ENCODE assay signal across 25 mouse cellular contexts in the genomic region with DNA sequence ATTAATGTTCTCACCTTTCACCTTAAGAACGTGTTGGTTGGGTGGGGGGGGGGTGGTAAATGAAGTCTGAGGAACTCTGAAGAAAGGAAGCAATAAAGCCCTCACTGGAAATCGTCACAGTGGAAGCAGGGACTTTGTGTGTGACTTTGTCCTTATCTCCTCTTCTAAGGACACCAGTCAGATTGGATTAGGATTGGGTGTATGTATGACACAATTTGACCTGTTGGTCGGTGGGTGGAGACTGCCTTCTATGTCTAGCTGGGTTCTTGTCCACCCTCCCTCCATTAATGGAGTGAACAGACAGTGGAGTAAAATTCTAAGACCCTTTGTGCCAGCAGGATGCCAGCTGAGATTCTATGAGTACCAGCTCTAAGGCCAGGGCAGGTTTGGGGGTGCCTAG. TPM values are rescaled to one million over a fixed set of nuclear protein-coding genes. Genes with fewer than 3 reads are reported as not detected.
A peak's percentile ranks its signal among the peaks of the same experiment; 100 is the strongest.
DNase-seq lines count a peak whose midpoint lies in the region; ATAC-seq and TF ChIP-seq lines count a peak whose summit lies in the region.
"Had no signal": no experiment of that assay in that cellular context is flagged by ENCODE, and none has a peak within 500 bp of the region (broad histone marks: within the 10 kb centered on the region; RNA-seq: fewer than 3 reads in every experiment).

No protein-coding gene starts in this region.

- H3K27ac ChIP-seq in gastrocnemius, adult 2 months = peak overlapping the region; percentile 68
- H3K27ac ChIP-seq in left cerebral cortex, adult 2 months = peak overlapping the region; percentile 53
- H3K27ac ChIP-seq in liver, embryonic 16.5 days (ENCODE audit: low read length) = no peak overlapping the region
- peak overlapping the region; percentile 18; the same call in 1 of the 2 replicates for H3K27ac ChIP-seq in midbrain, postnatal 0 days (ENCODE audit: low read depth, low read length)
- H3K27ac ChIP-seq in midbrain, embryonic 14.5 days (replicated peaks; ENCODE audit: low read depth, low read length) = no peak overlapping the region
- H3K27ac ChIP-seq: embryonic facial prominence, embryonic 10.5 days; embryonic facial prominence, embryonic 12.5 days; forebrain, embryonic 13.5 days had no signal

- no peaks in the 10 kb centered on the region for H3K36me3 ChIP-seq in liver, embryonic 16.5 days (ENCODE audit: control insufficient read depth, insufficient read depth)
- no peaks in the 10 kb centered on the region for H3K36me3 ChIP-seq in midbrain, postnatal 0 days (ENCODE audit: insufficient read depth, low read length)
- no peaks in the 10 kb centered on the region for H3K36me3 ChIP-seq in midbrain, embryonic 14.5 days (ENCODE audit: control insufficient read depth, insufficient read depth, low read length)
- H3K36me3 ChIP-seq: embryonic facial prominence, embryonic 10.5 days; embryonic facial prominence, embryonic 12.5 days; G1E had no signal

- no peak overlapping the region for H3K9ac ChIP-seq in liver, embryonic 16.5 days (ENCODE audit: low read depth, low read length)
- H3K9ac ChIP-seq in midbrain, postnatal 0 days (replicated peaks; ENCODE audit: low read length, poor library complexity, severe bottlenecking) = no peak overlapping the region
- H3K9ac ChIP-seq in midbrain, embryonic 14.5 days (replicated peaks; ENCODE audit: low read length) = no peak overlapping the region
- H3K9ac ChIP-seq: embryonic facial prominence, embryonic 12.5 days; forebrain, embryonic 13.5 days had no signal

- intact Hi-C loops in gastrocnemius, adult 2 months (cut with DNase I) = no loop called here
- intact Hi-C loops in gastrocnemius, postnatal 14 days (cut with DNase I; ENCODE audit: low total_unique reads) = no loop called here
- intact Hi-C loops in left cerebral cortex, adult 2 months (cut with DNase I) = no loop called here

- no peak overlapping the region for H3K4me2 ChIP-seq in liver, embryonic 16.5 days (ENCODE audit: low read depth, low read length)
- H3K4me2 ChIP-seq in midbrain, postnatal 0 days (ENCODE audit: low read depth, low read length, poor library complexity, severe bottlenecking) = no peak overlapping the region
- no peak overlapping the region for H3K4me2 ChIP-seq in midbrain, embryonic 14.5 days (ENCODE audit: low read length)
- H3K4me2 ChIP-seq: embryonic facial prominence, embryonic 12.5 days; forebrain, embryonic 13.5 days had no signal

- no peak for DNase-seq in gastrocnemius, adult 2 months
- DNase-seq in gastrocnemius, postnatal 14 days = no peak
- DNase-seq in left cerebral cortex, adult 2 months (ENCODE audit: extremely low spot score in 1 of 2, low spot score in 2 of 2) = no peak
- DNase-seq in left cerebral cortex, adult 9 months (ENCODE audit: low spot score in 2 of 2) = no peak
- DNase-seq in liver = no peak
- DNase-seq in midbrain, postnatal 0 days (ENCODE audit: low spot score) = no peak
- DNase-seq in midbrain, embryonic 14.5 days = no peak
- DNase-seq: adrenal gland, adult 8-10 months; adrenal gland, postnatal 14 days; adrenal gland, postnatal 36 days; B cell, adult 2 months; cerebellum, adult 11-12 months; cerebellum, adult 2 months; cerebellum, adult 9-10 months; cerebellum, postnatal 10 days; cerebellum, postnatal 25 days had no signal

- TF ChIP-seq CTCF in gastrocnemius, adult 2 months (IDR thresholded peaks at IDR 0.05) = no peak
- TF ChIP-seq CTCF in left cerebral cortex, adult 2 months (IDR thresholded peaks at IDR 0.05) = no peak
- no peak for TF ChIP-seq CTCF in midbrain, postnatal 0 days (IDR thresholded peaks at IDR 0.05)

- H3K9me3 ChIP-seq in liver, embryonic 16.5 days (replicated peaks; ENCODE audit: control insufficient read depth, low read length) = no peaks in the 10 kb centered on the region
- no peaks in the 10 kb centered on the region for H3K9me3 ChIP-seq in midbrain, postnatal 0 days (ENCODE audit: low read length)
- no peaks in the 10 kb centered on the region for H3K9me3 ChIP-seq in midbrain, embryonic 14.5 days (ENCODE audit: control insufficient read depth, low read length)
- H3K9me3 ChIP-seq: embryonic facial prominence, embryonic 10.5 days; embryonic facial prominence, embryonic 12.5 days; forebrain, embryonic 13.5 days; G1E had no signal

- no peaks in the 10 kb centered on the region for H3K27me3 ChIP-seq in liver, embryonic 16.5 days (ENCODE audit: control insufficient read depth, insufficient read depth, low read depth, low read length)
- no peaks in the 10 kb centered on the region for H3K27me3 ChIP-seq in midbrain, postnatal 0 days (ENCODE audit: insufficient read depth, low read length)
- H3K27me3 ChIP-seq in midbrain, embryonic 14.5 days (ENCODE audit: control insufficient read depth, insufficient read depth, low read length) = no peaks in the 10 kb centered on the region
- H3K27me3 ChIP-seq: embryonic facial prominence, embryonic 12.5 days; forebrain, embryonic 13.5 days; Patski had no signal

- H3K4me3 ChIP-seq in gastrocnemius, adult 2 months = no peak overlapping the region
- no peak overlapping the region for H3K4me3 ChIP-seq in left cerebral cortex, adult 2 months
- no peak overlapping the region for H3K4me3 ChIP-seq in liver, embryonic 16.5 days (ENCODE audit: low read depth, low read length)
- no peak overlapping the region for H3K4me3 ChIP-seq in midbrain, postnatal 0 days (ENCODE audit: low read depth, low read length)
- H3K4me3 ChIP-seq in midbrain, embryonic 14.5 days (replicated peaks; ENCODE audit: low read depth, low read length) = no peak overlapping the region
- H3K4me3 ChIP-seq: embryonic facial prominence, embryonic 10.5 days; embryonic facial prominence, embryonic 12.5 days; forebrain, embryonic 13.5 days had no signal

- H3K4me1 ChIP-seq in liver, embryonic 16.5 days (ENCODE audit: control insufficient read depth, low read depth, low read length) = no peaks in the 10 kb centered on the region; the same call in 1 of the 2 replicates
- no peaks in the 10 kb centered on the region for H3K4me1 ChIP-seq in midbrain, postnatal 0 days (ENCODE audit: insufficient read depth, low read length)
- H3K4me1 ChIP-seq in midbrain, embryonic 14.5 days (ENCODE audit: control insufficient read depth, insufficient read depth, low read length) = no peaks in the 10 kb centered on the region
- H3K4me1 ChIP-seq: forebrain, embryonic 13.5 days had no signal

- WGBS in liver, embryonic 16.5 days (ENCODE audit: insufficient replicate concordance) = 29% methylated on average over 3 of the region's 3 CpGs
- WGBS in midbrain, postnatal 0 days = 68% methylated on average over 3 of the region's 3 CpGs
- WGBS in midbrain, embryonic 14.5 days = 73% methylated on average over 3 of the region's 3 CpGs

- peak; percentile 35; the same call in 1 of the 2 replicates for ATAC-seq in liver, embryonic 16.5 days (ENCODE audit: low read depth)
- no peak for ATAC-seq in midbrain, postnatal 0 days (ENCODE audit: low FRiP score)
- no peak for ATAC-seq in midbrain, embryonic 14.5 days (ENCODE audit: low FRiP score, low TSS enrichment)
- ATAC-seq: activated CD4-positive, CD25-positive, alpha-beta regulatory T cell, adult 4 months; CD4-positive, CD25-positive, alpha-beta regulatory T cell, adult 4 months; forebrain, embryonic 13.5 days; Patski had no signal

RNA-seq across cellular contexts. Expression of gene Aldh1l1, which starts 2.0 kb away (rescaled TPM):
- 1 to 10 TPM; 3.6 to 5.3 TPM for total RNA-seq in gastrocnemius, adult 2 months (2021)
- 1 to 10 TPM; 3.0 to 6.8 TPM for total RNA-seq in gastrocnemius, postnatal 14 days (2021)
- total RNA-seq in left cerebral cortex, adult 2 months (2021) = 10 to 100 TPM; 62.6 to 66.0 TPM
- polyA plus RNA-seq in liver, embryonic 16.5 days (2015; fragmentation: Nextera tagmentation; extraction: Ambion mirVana) = 35.9 and 48.3 TPM in 2 replicates
- total RNA-seq in midbrain, postnatal 0 days (2014; rRNA removed) = 111 and 125 TPM in 2 replicates
- 83.8 and 101 TPM in 2 replicates for polyA plus RNA-seq in midbrain, postnatal 0 days (2015; fragmentation: Nextera tagmentation; extraction: Ambion mirVana)
- 44.5 and 51.9 TPM in 2 replicates for polyA plus RNA-seq in midbrain, embryonic 14.5 days (2014; fragmentation: Nextera tagmentation; extraction: Ambion mirVana)
- polyA plus RNA-seq: G1E had no signal

RNA-seq across cellular contexts. Expression of gene Klf15, which starts 21.9 kb away (rescaled TPM):
- total RNA-seq in gastrocnemius, adult 2 months (2021) = 10 to 100 TPM; 54.4 to 64.4 TPM
- 10 to 100 TPM; 15.2 to 39.8 TPM for total RNA-seq in gastrocnemius, postnatal 14 days (2021)
- 10 to 100 TPM; 29.0 to 34.4 TPM for total RNA-seq in left cerebral cortex, adult 2 months (2021)
- 21.7 and 25.8 TPM in 2 replicates for polyA plus RNA-seq in liver, embryonic 16.5 days (2015; fragmentation: Nextera tagmentation; extraction: Ambion mirVana)
- 34.2 and 35.1 TPM in 2 replicates for total RNA-seq in midbrain, postnatal 0 days (2014; rRNA removed)
- polyA plus RNA-seq in midbrain, postnatal 0 days (2015; fragmentation: Nextera tagmentation; extraction: Ambion mirVana) = 20.6 and 22.3 TPM in 2 replicates
- 13.9 and 14.2 TPM in 2 replicates for polyA plus RNA-seq in midbrain, embryonic 14.5 days (2014; fragmentation: Nextera tagmentation; extraction: Ambion mirVana)
- total RNA-seq: CH12.LX had no signal
- polyA plus RNA-seq: activated CD4-positive, CD25-positive, alpha-beta regulatory T cell, adult 4 months; CD4-positive, CD25-positive, alpha-beta regulatory T cell, adult 4 months; G1E had no signal

RNA-seq across cellular contexts. Expression of gene Cfap100, which starts 55.7 kb away (rescaled TPM):
- total RNA-seq in gastrocnemius, adult 2 months (2021) = under 1 TPM; 0.11 to 0.13 TPM
- under 1 TPM; 0.29 to 0.84 TPM for total RNA-seq in gastrocnemius, postnatal 14 days (2021)
- 1 to 10 TPM; 4.5 to 6.5 TPM for total RNA-seq in left cerebral cortex, adult 2 months (2021)
- 0.08 and 0.19 TPM in 2 replicates for polyA plus RNA-seq in liver, embryonic 16.5 days (2015; fragmentation: Nextera tagmentation; extraction: Ambion mirVana)
- total RNA-seq in midbrain, postnatal 0 days (2014; rRNA removed) = 3.5 and 22.7 TPM in 2 replicates
- 7.9 TPM in 2 replicates for polyA plus RNA-seq in midbrain, postnatal 0 days (2015; fragmentation: Nextera tagmentation; extraction: Ambion mirVana)
- 7.2 and 11.1 TPM in 2 replicates for polyA plus RNA-seq in midbrain, embryonic 14.5 days (2014; fragmentation: Nextera tagmentation; extraction: Ambion mirVana)
- total RNA-seq: CH12.LX had no signal
- polyA plus RNA-seq: CD4-positive, CD25-positive, alpha-beta regulatory T cell, adult 4 months; G1E had no signal

Comparison
In these comparisons a context has a peak if more than half of its experiments do, and no peak if none do; other contexts are left out.
1. H3K27ac ChIP-seq: peak in gastrocnemius, adult 2 months (single experiment), left cerebral cortex, adult 2 months (single experiment) and midbrain, postnatal 0 days (single experiment); none in liver, embryonic 16.5 days (single experiment) and midbrain, embryonic 14.5 days (single experiment).
2. RNA of gene Aldh1l1, which starts 2.0 kb away (total RNA-seq): 111 to 125 TPM in midbrain, postnatal 0 days and 62.6 to 66.0 TPM in left cerebral cortex, adult 2 months; 3.0 to 6.8 TPM in gastrocnemius, postnatal 14 days and 3.6 to 5.3 TPM in gastrocnemius, adult 2 months; every median in the first group is over 4 times any median in the second.